Mouse (Mus musculus) kidney, adult 9 months (tissue): ENCODE data around the gene Rpl22.

ENCODE experiments used
- DNase-seq: peaks from one replicate; pipeline ENCODE4 v3.0.0; 2022

Rpl22 gene

GRCm38 (mm10) chr4:152325574-152326411 is at the start of gene Rpl22:
Gene Rpl22 (plus strand): TSS chr4:152325742.
- peak; percentile 97 for DNase-seq

- DNase-seq, result no peak
These were observed 48.9 kb upstream of the Rpl22 start for GRCm38 (mm10) chr4:152276389-152277347.

DNA sequence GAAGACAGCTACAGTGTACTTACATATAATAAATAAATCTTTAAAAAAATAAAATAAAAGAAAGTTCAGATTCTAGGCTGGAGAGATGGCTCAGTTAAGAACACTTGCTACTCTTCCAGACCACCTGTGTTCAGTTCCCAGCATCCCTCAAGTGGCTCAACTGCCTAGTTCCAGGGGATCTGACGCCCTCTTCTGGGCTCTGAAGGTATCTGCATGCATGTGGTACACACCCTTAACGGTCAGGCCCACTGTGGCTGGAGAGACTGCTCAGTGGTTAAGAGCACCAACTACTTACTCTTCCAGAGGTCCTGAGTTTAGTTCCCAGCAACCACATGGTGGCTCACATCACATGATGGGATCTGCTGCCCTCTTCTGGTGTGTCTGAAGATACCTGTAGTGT is 47.6 kb upstream of the Rpl22 start:
- no peak for DNase-seq

- DNase-seq, result no peak
These were observed 46.6 kb upstream of the Rpl22 start for GRCm38 (mm10) chr4:152278986-152279385.

DNA sequence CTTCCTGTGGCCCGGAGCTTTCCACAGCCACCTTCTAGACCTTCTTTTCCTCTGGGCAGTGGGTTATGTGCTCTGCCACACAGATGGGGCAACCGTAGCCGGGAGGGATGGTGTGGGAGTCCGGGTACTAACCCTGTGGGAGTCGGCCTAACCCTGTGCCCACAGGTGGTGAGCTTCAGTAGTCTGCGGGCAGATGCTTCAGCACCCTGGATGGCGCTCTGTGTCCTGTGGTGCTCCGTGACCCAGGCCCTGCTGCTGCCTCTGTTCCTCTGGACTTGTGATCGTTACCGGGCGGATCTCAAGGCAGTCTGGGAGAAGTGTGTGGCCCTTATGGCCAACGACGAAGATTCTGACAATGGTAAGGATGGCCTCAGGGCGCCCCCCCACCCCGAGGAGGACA is 43.9 kb upstream of the Rpl22 start:
- no peak for DNase-seq

- no peak for DNase-seq
These were observed 42.8 kb upstream of the Rpl22 start for GRCm38 (mm10) chr4:152282721-152283120.

DNA sequence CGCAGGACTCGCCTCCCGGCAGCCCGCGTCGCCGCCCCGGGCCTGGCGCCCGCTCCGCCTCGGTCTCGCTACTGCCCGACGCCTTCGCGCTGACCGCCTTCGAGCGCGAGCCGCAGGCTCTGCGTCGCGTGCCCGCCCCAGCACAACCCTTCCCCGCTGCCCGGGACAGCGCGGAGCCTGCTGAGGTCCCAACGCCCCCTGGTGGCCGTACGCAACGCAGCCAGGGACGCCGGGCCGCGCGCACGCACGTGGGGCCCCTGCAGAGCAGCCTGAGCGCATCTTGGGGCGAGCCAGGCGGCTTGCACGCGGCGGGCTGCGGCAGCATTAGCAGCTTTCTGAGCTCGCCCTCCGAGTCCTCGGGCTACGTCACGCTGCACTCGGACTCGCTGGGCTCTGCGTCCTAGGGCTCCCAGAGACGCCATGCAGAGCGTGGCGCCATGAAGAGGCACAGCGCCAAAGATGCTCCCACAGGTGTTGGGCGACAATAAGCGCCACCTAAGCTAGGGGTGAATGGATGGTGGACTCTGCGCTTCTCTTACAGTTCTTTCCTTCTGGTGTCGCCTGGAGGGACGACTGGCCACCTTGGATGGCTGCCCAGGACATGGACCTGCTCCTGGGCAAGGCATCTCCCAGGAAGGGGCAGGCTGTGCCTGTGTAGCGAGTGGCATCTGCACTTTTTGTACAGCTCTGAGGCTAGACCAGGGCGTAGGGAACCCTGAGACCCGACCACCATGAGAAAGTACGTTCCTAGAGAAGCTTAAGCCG is 42.2 kb upstream of the Rpl22 start:
- peak; percentile 80 for DNase-seq

- peak; percentile 75 for DNase-seq
These were observed 40.0 kb upstream of the Rpl22 start for GRCm38 (mm10) chr4:152285505-152285904.

DNA sequence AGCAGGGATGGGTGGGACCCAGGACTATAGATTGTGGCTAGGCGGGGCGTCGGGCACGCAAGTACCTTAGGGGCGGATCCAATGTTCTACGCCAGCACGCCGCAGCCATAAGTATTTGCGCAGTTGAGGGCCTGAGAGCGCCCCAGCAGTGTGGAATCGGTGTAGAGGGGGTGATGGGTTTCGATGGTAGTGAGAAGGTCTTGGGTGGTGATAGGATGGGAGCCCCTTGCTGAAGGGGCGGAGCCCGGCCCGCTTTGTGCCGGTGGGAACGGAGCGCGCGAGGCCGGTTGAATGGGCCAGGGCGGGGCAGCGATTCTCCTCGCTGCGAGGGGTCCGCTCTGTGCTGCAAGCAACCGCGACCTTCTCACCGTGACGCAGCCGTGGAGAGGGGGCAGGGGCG is 39.4 kb upstream of the Rpl22 start:
- no peak for DNase-seq

- DNase-seq, result peak; percentile 67
These were observed 38.7 kb upstream of the Rpl22 start for GRCm38 (mm10) chr4:152286887-152287286.

- DNase-seq, result no peak
These were observed 38.0 kb upstream of the Rpl22 start for GRCm38 (mm10) chr4:152287317-152288120.

- no peak for DNase-seq
These were observed 37.1 kb upstream of the Rpl22 start for GRCm38 (mm10) chr4:152288398-152288945.

DNA sequence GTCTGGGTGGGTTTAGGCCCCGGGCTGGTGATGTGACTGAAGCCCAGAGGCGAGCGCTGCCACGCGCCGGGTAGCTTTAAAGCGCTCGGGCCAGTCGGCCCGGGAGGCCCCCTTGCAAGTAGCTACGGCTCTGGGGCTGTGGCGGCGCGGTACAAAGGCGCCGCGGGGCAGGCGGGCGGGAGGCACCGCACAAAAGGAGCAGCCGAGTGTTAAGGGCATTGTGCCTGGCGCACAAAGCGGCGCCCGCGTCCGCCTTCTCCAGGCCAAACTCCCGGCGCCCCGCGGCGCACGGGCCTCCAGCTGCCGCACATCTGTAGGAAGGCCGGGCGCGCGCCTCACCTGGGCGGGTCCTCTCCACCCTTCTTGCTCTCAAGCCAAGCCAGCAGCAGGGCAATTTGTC is 35.2 kb upstream of the Rpl22 start:
- DNase-seq, result no peak

DNA sequence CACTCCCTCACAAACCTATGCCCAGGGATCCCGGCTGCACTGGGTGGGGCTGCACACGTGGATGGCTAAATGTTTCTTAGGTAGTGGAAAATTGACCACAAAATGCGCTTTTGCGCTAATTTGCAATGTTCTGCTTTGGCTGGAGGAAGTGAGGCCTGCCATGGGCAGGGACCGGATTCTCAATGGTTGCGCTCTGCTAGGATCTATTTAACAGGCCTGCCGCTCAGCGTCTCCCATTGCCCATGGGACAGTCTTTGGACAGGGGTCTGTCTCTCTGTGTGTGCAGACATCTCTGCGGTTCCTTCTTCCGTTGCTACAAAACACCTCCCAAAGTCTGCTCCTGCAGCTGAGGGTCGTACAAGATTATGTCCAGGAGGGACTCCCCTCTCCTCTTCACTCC is 34.6 kb upstream of the Rpl22 start:
- no peak for DNase-seq

GRCm38 (mm10) chr4:152291562-152291961 is 34.0 kb upstream of the Rpl22 start, which contains the start of gene Hes3:
Gene Hes3 (minus strand): TSS chr4:152291662.
- no peak for DNase-seq

- no peak for DNase-seq
These were observed 33.3 kb upstream of the Rpl22 start for GRCm38 (mm10) chr4:152292102-152292765.

DNA sequence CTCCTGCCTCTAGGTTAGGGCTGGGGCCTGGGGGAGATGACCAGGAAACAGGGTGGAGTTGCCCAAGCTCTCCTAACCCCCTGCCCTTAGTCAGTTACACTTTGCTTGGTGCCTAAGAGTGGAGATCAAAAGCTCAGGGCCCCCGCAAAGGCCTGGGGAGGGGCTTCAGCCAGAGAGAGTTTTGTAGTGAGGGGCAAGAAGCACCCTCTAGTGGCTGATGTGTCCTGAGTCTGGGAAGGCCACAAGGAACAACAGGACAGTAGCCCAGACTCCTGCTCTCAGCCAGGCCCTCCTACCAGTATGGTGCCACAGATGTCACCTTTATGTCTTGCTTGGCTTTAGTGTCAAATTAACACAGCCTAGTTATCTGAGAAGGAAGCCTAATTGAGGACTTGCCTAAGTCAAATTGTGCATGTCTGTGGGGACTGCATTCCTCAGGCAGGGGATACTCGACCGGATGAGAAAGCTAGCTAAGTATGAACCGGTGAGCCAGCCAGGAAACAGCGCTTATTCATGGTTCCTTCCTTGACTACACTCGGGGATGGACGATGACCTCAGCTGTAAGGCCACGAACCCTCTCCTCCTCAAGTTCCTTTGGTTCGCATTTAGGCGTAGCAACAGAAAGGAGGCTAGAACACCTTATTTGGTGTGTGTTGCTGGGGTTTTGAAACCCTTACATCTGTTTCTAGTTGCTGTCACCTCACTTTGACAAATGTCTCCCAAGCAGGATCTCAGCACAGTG is 31.2 kb upstream of the Rpl22 start:
- DNase-seq, result peak; percentile 49

DNA sequence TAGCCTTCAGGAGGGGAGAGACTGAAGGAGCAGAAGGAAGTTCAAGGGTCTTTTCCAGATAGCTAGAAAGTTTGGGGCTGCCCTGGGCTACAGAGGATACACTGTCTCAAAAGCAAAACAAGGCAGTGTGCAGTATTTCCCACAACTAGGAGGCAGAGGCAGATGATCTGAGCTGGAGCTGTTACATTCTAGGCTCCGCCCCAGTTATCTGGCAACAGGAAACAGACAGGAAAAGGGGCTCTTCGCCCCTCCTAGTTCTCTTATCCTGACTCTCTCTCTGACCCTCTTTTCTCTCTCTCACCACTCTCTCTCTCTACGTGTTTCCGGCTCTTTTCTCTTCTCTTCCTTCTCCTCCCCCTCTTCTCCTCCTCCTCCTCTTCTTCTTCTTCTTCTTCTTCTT is 29.6 kb upstream of the Rpl22 start:
- DNase-seq, result no peak

DNA sequence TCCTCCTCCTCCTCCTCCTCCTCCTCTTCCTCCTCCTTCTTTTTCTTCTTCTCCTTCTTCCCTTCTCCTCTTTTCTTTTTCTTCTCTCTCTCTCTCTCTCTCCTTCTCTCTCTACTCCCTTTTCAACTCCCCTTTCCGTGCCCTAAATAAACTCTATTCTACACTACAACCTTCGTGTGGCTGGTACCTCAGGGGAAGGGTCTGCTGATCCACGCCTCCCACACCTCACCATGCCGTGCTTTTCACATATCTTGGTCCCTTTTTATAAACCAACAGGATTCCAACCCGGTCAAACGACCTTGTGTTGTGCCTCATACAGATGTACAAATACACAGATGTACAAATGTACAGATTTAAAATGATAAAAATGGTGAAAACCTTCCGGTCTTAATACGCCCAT is 29.2 kb upstream of the Rpl22 start:
- DNase-seq, result no peak
